Mouse (Mus musculus) thymus, adult 18-20 months (tissue): ENCODE results near the gene Eqtn.

Experiments used
- DNase-seq, 2 experiments: peaks; one replicate each; pipeline ENCODE4 v3.0.0; 2022; ENCODE audit warnings: mixed read lengths in 2 of 2

The Eqtn gene

GRCm38 (mm10) chr4:94928743-94929142 is at the start of gene Eqtn:
TSS of gene Eqtn (minus strand) at chr4:94928843.
- no peak for DNase-seq

- DNase-seq = no peak
Observed at GRCm38 (mm10) chr4:94973321-94973720, 44.7 kb upstream of the Eqtn start.

GRCm38 (mm10) chr4:94952773-94953172 is 24.1 kb upstream of the Eqtn start:
- DNase-seq = no peak

GRCm38 (mm10) chr4:94941221-94941855 is 12.7 kb upstream of the Eqtn start:
- DNase-seq = no peak

- DNase-seq = no peak
Observed at GRCm38 (mm10) chr4:94901780-94902179, 26.9 kb downstream of the Eqtn start.

GRCm38 (mm10) chr4:94900744-94901143 is 27.9 kb downstream of the Eqtn start:
- DNase-seq = no peak
